Mouse (Mus musculus): ENCODE results near the gene Coro1b.

Gene Coro1b

DNA sequence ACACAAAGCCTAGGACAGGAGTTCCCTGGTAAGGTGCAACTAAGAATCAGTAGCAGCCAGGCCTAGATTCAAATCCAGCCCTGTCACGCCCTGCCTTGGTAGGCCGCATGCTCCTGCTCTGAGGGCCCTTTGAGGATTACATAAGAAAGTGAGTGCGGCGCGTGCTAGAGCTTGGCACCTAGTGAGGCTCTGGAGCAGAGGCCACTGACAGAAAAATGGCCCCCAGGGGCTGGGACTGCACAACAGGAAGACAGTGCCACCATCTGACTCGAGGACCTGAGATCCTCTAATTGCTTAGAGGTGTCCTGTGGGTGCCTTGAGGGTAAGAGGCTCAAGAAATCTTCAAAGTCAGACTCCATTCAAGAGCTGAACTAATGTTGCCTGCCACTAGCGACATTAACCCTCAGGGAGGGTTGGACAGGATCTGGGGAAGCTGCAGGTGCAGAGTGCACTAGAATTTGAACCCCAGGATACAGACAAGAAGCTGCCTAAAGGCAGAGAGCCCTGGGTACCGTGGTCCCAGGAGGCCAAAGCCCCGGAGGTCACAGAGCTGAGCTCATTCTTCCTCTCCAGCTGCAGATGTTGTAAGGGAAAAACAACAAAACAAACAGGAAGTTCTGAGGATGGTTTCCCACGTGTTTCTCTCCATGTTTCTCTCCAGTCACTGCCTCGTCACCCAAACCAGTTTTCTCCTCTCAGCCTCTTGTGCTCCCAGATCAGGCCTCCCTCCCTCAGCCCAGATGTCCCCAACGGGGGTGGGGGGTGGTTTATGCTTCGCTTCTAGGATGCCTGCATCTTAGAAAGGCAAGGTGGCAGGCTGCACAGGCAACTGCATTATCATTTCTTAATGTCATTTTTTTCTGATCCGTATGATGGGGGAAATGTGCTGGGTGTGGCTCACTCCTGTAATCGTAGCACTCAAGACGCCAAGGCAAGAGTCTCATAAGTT is 3.6 kb upstream of the Coro1b start:
- DNase-seq = no peak

- no peak for DNase-seq
These were observed 2.5 kb upstream of the Coro1b start for GRCm38 (mm10) chr19:4145936-4146335.

DNA sequence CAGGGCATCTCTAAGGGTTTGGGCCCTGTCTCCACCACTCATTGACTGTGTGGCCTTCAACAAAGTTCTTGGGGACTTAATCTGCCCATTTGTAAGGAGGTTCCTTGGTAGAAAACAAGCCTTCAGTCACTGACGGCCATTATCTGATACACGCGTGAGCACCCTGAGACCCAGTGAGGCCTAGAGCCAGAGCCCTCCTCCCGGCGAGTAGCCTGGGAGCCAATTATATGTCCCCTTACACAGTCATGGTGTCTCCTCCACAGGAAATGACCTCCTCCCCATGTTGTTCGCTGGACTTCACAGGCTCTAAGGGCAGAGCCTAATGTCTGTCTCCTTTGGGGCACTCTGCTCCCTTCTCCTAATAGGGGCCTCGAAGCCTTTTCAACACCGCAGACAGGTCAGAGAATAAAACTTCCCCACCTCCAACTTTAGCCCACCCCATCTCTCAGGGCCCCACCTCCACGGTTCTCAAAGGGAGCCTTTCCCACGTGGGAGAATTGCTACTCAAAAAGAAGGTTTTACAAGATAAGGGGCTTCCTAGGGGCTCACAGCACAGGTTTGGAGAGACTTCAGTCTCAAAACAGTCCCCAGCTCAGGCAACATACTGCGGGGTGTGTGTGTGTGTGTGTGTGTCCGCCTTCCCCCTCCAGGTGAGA is 1.9 kb upstream of the Coro1b start:
- no peak for DNase-seq

GRCm38 (mm10) chr19:4147022-4147405 is 1.4 kb upstream of the Coro1b start:
- DNase-seq = no peak

GRCm38 (mm10) chr19:4147782-4148490 is 483 bp upstream of the Coro1b start:
- DNase-seq = no peak

- no peak for DNase-seq
These were observed 400 bp downstream of the Coro1b start for GRCm38 (mm10) chr19:4148819-4149218.

GRCm38 (mm10) chr19:4149283-4149682 is 864 bp downstream of the Coro1b start:
- no peak for DNase-seq

- no peak for DNase-seq
These were observed 1.5 kb downstream of the Coro1b start for GRCm38 (mm10) chr19:4149764-4150461.

GRCm38 (mm10) chr19:4150567-4151487 is 2.4 kb downstream of the Coro1b start:
- no peak for DNase-seq

- no peak for DNase-seq
These were observed 3.1 kb downstream of the Coro1b start for GRCm38 (mm10) chr19:4151488-4151860.

GRCm38 (mm10) chr19:4151898-4152297 is 3.5 kb downstream of the Coro1b start:
- DNase-seq = no peak

GRCm38 (mm10) chr19:4152445-4153231 is 4.2 kb downstream of the Coro1b start:
- DNase-seq = no peak

GRCm38 (mm10) chr19:4153232-4153654 is 4.8 kb downstream of the Coro1b start, which contains the start of gene Ptprcap:
Gene Ptprcap (plus strand): TSS chr19:4153604.
- no peak for DNase-seq

DNA sequence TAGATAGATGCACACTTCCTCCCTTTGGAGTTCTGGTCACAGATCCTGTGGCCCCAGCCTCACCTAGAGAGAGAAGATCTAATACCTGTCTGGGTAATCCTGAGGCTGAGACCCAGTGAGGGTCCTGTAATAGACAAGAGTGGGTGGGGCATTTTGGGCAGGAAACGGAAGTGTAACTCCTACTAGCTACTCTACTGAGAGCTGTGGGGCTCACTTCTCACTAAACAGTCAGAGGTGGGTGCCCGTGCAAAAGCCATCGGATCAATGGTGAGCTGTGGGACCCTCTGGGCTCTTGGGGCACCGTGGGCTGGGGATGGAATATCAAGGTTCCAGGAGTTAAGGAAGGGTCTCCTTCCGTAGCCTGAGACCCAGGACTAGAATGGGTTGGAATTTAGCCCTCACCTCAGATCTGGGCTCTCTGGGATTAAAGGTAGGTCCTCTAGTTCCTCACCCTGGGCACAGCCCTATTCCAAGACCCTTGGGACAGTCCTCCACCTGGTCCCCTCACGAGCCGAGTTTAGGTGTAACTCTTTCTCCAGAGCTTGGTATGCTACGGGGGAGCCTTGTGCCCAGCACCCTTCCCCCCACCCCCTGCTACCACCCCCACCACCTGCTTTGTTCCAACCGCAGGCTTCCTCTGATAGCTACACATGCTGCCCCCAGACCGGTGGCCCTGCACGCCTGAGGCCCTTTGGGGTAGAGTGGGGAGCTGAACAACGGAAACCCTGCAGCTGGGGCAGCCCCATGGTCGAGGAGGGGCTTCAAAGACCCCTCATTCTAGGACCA is 6.2 kb downstream of the Coro1b start:
- no peak for DNase-seq

DNA sequence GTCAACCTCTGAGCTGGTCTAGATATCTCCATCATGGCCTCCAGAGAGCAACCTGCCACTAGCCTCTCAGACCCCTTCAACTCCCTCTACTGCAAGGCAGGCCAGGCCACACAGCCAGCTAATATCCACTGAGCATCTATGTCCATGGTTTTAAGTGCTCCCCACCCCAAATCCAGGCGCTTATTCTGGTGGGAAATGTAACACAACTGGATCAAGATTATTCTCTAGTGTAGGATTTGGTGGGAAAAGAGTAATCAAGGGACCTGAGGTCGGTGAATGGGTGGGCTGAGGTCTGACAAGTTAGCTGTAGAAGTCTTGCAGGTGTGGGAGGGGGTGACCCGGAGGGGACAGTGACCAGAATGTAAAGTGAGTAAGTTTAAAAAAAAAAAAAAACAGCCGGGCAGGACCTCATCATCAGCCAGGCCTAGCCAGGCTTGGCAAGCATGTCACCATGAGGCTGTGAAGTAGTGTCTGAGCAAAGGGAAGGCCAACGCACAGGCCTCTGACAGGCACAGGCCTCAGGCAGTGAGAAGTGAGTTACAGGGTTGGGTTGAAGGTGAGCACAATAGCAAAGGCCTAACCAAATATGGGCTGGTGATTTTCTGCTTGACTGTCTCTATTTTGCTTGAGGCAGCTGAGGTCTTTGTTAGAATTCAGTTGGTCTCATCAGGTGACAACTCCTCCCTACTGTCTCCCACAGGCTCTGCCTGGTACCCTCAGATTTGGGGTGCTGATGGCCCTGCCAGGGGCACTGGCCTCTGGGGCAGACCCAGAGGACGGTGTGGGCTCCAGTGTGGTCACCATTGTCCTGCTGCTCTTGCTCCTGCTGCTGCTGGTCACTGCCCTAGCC is 7.0 kb downstream of the Coro1b start:
- no peak for DNase-seq

DNA sequence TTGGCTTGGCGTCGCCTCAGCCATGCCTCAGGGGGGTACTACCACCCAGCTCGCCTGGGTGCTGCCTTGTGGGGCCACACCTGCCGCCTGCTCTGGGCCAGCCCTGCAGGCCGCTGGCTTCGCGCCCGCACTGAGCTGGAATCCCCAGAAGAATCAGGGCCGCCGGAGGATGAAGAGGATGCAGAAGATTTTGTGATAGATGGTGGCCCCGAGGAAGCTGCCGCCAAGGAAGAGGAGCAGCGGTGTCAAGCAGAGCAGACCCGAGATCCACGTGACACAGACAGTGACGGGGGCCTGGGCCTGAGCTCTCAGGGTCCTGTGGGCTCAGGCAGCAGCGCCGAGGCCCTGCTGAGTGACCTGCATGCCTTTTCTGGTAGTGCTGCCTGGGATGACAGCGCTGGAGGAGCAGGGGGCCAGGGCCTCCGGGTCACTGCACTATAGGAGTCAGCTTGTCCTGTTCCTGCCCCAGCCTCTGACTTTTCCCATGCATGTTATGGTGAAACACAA is 7.7 kb downstream of the Coro1b start:
- DNase-seq = no peak

DNA sequence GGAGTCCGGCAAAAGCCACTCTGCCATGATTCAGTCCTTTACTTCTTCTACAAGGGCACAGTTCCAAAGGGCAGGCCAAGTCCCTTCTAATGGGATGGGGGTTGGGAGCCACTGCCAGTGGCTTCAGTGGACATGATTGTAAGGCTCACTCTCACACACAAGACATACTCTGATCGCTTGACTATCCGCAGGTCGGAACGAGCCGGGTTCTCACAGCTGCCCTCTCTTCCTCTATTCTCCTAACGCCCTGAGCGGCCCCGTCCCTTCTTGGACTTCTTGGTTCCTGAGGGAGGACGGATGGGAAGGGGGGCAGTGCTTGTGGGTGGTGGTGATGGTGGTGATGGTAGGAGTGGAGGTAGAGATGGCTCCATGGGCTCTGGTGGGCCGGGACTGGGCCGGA is 8.4 kb downstream of the Coro1b start:
- no peak for DNase-seq

- DNase-seq = no peak
These were observed 10.6 kb downstream of the Coro1b start for GRCm38 (mm10) chr19:4159049-4159448.
